Mouse (Mus musculus) skeletal muscle tissue, adult 2 months (tissue): ENCODE measurements at regions not wholly inside any gene's neighbourhood (a gene's known extent, or its start where the extent isn't known, plus 50 kb on each side); places are given as distances from the start of the nearest gene placed in this dataset.

Experiments used
- DNase-seq: peaks from one replicate; pipeline ENCODE4 v3.0.0-alpha.2; 2012; ENCODE audit warnings: low read depth, low spot score

DNA sequence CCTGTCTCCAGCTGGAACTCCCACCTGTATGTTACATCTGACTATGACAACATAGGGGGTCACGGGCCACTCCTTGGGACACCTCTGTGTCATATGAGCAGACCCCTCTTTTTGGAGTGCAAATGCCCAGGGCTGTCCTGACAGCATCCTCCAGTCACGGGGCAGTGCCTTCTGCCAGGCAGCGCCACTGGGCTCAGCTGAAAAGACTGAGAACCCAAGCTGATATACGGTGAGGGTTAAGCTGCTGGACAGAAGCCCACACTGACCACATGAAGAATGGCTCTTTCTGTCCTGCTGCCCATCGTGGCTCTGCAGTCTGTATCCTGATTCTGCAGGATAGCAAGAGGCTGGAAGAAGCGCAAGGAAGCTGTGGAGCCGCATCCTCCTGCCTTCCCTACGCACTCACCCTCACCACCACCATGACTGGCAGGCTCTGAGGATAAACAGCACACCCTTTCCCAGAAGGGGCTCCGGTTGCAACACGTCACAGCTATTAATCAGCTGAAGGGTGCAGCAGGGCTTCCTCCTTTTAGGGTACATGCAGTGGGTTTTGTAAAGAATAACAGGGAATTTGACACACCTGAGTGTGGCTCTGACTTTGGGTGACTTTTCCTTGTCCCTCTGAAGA is 93.9 kb upstream of the Arntl start:
- no peak for DNase-seq

DNA sequence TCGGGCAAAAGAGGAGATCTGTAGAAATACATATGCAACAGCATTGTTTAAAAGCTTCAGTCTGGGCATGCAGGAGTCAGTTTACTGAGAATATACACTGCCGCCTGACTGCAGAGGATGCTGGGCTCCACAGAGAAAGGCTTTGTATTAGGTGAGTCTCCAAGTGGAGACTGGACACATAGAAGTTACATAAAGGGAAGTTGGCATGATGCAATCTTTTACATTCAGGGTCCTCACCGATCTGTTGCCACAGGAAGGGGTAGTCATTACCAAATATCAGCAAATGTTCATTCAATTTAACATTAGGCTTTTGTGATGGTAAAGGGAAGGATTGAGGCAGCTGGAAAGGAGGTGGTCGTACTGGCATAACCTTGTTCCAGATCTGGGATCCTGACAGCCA is 89.7 kb upstream of the Arntl start:
- no peak for DNase-seq

DNA sequence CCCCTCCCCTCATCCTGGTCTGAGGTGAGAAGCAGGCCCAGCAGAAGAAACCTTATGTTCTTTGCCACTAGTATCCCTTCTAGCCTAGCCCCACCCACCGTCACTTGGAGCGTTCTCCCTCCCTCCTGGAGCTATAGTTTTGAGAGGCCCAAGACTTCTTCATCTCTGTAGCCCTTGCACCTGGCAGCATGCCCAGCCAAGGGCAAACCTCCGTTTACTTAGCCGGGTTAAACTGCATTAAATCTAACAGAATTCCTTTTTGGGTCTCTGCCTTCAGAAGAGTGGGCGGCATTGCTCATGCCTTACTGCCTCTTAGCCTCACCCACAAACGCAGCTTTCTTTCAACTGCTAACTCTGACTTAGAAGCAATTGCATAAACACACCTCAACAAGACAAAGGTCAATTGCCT is 85.3 kb upstream of the Arntl start:
- DNase-seq = no peak

DNA sequence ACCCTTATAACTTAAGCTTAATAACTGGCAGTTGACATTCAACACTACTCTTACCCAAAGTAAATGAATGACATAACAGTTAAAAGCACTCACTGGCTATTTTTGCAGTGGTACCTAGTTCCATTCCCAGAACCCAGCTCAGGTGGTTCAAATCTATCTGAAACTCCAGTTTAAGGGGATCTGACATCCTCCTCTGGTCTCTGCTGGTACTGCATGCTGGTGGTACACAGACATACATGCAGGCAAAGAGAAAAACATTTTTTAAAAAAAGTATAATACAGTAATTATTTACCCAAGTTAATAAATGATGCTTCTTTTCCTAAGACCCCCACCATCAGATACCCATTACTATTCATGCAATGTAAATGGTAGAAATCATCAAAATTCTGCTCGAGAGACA is 81.3 kb upstream of the Arntl start:
- no peak for DNase-seq

DNA sequence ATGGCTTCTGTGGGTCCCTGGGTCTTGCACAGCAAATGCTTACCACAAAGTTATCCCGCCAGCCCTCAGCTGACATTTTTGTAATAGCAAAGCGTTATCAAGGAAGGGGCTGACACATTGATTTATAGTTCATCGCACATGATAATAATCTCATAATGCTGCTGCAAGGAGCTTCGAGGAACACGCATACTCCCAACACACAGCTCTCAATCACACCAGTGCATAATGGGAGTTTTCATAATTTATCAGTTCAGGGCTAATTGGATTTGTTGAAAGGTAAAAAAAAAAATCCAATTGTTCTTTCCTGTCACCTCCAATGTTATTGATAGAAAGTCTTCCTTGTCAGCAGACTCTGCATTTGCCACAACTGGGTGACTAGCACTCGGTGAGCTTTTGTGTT is 76.7 kb upstream of the Arntl start:
- DNase-seq = no peak

DNA sequence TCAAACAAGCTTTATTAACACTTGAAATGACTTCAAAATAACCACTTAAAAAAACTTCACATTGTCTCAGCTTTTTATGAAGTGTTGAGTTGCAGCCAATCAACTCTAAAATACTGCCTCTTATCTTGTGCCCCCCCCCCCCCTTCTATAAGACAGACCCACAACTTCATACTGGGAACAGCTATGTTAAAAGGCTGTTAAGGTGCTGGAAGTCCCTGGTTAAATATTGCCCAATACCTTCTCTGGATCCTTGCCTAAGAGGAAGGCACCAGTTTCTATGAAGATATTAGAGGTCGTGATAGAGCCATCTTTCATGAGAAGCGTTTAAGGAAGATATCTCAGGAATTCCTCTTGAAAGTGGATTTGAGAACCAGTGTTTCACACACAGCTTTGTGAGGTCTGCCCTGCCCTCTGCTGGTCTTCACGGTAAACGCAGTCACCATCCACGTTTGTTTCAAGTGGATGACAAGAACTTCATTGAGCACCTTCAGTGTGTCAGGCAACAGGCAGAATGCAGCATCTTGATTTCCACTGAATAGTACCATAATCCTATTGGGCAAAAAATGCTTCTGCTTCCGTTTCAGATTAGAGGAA is 75.2 kb upstream of the Arntl start:
- peak; percentile 56 for DNase-seq

DNA sequence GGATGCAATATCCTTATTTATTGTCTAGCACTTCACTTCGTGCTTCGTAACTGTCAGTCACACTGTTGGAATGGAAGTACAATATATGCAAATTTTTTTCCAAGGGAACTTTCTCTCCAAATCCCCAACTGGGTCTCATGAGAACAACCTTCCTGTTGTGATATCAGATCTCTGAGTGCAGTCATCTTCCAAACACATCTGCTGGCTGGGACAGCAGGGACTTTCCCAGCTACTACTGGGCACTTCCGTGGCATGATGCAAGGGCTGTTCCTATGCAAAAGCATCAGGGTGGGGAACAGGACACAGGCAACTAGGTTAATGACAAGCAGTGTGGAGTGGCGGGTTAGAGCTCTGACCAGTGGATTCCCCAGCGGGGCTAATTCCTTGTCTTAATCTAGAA is 73.4 kb upstream of the Arntl start:
- DNase-seq = no peak

DNA sequence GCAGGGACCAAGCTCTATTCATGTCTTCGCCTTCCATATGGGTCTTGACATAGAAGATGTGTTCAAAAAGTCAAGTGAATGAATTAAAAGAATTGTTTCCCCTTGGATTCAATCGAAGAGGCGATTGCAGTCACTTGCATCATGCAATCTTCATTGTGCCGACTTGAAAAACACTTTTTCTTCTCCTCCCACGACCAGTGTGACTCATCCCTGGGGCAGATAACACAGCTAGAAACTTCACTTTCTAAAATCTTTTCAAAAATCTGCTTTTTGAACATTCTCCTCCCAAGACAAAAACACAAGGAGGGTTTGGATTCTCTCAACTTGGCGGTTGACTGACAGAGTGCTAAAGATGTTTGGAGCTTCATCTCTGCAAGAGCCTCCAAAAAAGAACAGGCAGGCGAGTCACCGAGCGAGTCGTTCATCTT is 67.2 kb upstream of the Arntl start:
- DNase-seq = peak; percentile 11

DNA sequence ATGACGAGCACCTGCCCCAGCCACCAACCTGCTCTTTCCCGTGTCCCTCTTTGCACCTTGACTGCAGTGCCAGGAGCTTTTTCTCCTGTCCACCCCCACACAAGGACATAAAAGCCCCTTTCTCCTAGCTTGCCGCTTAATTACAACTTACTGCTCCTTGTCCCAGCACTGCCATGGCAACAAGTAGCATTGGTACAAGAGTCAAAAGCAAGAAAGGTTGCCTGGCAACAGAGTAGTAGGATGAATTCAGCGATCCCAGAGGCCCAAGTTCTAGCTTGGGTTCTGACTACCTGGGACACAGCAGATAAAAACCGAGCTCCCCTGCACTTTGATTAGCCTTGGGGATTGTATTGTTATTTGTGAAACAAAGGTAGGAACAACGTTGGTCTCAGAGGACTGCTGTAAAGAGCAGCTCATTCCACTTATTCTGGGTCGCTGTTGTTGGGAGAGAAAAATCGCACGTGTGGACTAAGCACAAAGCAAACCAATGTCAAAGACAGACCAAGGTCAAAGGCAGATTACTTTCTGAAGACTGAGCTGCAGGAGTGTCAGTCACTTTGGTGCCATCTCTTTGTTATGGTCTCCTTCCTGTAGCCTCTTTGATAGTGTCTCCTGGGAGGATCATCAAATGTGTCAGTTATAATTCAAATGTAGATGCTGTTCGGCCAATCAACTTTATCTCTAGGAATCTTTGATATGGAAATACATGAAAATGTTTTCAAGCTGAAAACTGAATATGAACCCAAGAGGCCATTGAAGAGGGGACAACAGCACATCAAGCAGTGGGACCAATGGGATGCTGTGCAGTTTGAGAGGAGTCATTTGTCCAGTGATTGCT is 65.2 kb upstream of the Arntl start:
- no peak for DNase-seq

DNA sequence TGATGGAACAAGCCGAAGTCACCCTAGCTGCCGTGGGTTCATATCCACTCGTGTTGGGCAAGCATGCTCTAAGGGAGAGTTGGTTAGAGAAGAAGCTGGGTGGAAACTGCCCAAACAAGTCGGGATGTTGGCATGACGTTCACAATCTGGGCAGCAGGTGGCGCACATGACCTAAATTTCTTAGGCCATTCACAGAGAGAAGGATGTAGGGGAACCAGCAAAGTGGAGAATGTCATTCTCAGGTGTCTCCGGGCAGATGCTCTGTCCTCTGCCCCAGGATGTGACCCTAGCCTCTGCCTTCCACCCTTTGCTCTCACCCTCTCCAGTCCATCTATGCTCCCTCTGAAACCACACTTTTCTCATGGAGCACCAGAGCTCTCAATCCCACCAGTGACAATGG is 63.7 kb upstream of the Arntl start:
- DNase-seq = peak; percentile 72

DNA sequence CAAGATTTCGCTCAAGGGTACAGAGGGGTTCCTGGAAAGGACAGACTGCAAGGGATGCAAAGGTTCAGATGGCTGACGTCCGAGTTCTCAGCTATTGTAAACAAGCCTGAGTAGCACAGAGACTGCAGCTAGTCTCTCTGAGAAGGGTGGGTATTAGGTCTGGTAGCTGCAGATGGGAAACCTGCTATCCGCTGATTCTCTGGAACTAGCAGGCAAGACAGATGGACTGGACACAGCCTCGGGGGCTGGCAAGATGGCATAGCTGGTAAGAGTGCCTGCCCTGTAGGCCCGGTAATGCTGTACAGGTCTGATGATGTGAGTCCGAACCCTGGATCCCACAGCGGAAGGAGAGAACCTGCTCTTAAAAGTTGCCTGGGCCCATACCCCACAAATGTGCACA is 62.2 kb upstream of the Arntl start:
- no peak for DNase-seq

DNA sequence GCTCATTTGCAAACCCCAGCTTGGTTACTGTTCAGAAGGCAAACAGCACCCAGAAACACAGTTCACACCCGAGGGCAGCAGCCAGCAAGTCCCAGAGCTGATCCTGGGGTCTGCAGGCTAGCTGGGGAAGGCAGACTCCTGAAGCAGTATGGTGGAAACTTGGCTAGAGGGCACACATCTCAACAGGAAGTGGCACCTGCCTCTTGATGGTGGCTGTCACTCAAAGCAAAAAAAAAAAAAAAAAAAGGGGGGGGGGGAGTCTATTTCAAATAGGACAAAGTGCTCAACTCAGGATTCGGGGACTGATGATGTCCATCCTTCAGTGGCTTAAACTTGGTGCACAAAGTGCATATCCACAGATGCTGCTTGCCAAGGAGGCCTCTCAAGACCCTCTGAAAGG is 61.2 kb upstream of the Arntl start:
- no peak for DNase-seq

DNA sequence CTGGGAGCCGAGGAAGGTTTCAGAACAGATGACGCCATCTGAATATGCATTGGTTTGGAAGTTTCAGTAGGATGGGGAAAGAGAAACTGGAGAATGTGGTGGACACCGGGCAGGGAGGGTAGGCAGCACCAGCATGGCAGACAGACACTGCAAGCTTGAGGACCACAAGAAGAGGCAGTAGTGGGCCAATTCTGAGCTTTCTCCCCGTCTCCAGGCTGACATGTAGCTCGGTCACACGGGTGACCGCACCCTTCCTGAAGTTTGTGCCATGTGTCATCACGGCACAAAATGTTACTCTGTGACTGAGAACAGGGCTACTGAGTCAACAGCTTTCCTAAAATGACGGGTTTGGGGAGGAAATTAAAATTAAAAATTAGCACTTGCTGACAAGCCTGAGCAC is 60.7 kb upstream of the Arntl start:
- DNase-seq = no peak

DNA sequence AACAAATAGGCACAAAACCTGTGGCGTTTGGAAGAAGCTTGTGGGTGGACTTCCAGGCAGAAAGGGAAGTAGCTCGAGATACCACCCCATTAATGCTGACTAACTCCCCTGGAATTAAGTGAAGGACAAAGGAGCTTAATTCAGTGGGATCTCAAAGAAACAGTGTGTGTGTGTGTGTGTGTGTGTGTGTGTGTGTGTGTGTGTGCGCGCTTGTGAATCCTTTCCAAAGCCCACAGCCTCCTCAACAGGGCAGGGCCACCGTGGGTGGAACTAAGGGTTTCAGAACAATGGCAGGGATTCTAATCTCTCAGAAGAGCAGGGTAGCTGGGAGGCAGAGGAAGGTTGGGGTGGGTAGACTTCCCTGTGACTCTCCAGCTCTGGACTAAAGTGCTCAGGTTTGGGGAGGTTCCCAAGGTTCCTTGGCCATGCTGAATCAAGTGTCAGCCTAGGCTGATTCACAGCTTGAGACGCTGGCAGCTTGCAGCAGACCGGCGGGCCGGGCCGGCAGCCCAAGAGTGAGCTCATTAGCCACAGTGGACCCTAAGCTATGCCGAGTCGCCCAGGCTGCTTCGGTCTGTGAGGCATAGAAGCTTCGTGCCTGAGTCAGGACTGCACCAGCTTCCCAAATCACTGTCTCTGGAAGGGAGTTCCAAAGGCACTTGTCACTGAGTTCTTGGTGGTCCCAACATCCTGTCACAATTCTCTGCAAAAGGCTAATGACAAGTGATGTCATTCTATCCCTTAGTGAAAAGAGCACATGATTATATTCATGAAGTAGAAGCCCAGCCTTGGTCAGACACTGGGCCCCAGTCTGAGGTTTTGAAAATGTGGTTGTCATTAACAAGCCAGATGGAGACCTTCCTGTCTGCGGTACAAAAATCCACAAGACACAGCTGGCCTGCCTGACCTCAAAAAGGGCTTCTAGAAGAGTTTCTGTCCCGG is 59.6 kb upstream of the Arntl start:
- peak; percentile 77 for DNase-seq

DNA sequence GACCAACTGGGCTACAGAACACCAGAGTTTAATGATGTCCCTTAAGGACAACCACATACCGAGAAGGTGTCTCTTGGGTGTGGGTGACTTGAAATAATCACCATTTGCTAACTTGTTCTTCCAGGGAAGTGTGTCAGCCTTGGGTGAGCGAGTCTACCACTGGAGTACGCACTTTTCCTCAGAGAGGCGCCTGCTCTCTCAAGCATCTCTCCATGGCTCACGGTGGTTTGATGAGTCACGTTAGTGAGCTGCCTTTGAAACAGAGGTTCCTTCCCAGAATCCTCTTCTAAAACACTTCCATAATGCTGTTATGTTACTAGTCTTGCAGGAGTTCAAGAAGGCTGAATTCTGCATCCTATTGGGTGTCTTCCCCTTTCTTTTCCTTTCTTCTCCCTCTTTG is 58.6 kb upstream of the Arntl start:
- no peak for DNase-seq

DNA sequence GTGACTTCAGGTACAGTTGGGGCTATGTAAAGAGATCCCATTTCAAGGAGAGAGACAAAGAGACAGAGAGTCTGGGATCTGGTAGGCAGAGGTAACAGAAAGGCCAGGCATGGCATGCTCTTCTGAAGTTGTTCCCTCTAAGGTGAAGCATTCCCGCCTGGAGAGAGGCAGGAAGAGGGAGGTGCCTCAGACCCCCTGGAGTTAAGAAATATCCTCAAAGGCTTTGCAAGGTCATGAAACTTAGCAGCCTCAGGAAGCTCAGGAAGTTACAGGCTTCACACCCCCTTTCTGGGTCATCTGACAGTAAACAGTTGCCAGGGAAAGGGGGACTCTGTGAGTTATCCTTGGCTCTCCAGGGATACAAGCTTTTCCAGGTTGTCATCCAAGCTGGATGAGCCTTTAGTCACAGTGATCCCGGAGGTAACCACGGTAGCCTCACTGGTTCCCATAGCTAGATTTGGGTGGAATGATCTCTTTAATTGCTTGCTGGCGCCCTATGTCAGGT is 57.2 kb upstream of the Arntl start:
- no peak for DNase-seq

DNA sequence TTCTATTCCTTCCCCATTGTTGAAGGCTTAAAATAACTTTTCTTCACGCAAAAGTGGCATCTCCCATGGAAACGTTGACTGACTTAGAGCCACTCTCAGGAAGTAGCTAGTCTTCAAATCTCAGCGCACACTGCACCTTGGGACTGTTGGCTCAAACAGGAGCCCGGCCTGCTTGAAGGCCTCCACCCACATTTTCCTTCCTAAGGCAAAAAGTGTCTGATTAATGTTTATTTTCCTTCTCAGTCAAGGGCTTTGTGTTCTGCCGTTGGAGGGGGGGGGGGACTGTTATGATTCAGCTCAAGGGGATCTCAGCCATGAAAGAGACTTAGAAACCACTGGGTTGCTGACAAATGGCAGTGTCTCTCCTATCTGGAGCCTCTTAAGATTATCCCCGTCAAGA is 56.5 kb upstream of the Arntl start:
- DNase-seq = no peak

DNA sequence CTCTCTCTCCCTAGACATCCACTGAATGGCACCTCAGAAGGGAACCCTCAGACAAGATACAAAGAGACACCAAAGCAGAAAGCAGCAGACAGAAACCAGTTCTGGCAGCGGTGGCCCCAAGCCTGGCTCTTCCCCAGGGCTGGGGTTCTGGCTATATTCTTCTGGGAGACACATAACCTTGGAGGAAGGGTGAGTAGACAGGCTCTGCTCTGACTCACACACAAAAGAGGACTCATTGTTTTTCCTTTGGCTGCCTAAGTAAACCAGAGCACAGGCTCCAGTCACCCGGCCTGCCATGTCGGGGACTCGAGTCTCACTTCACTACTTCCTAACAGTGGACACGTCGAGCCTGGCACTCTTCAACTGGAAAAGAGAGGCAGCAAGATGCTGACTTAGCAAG is 55.8 kb upstream of the Arntl start:
- DNase-seq = no peak

DNA sequence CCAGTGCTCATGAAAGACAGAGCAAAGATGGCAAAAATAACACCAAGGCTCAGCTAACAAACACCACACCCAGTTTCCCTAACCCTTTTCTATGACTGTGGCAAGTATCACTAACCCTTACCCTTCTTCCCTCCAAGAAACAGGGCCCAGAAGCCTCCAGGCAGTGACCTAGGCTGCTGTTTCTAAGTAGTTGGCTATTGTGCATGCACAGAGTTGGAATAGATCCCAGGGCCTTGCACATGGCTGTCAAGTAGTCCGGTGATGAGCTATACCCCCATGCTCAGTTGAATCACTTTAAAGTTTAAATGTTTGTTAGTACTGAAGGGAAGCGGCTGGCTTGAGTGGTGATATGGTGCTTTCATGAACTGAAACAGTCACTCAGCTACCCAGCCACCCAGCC is 53.9 kb upstream of the Arntl start:
- DNase-seq = no peak

DNA sequence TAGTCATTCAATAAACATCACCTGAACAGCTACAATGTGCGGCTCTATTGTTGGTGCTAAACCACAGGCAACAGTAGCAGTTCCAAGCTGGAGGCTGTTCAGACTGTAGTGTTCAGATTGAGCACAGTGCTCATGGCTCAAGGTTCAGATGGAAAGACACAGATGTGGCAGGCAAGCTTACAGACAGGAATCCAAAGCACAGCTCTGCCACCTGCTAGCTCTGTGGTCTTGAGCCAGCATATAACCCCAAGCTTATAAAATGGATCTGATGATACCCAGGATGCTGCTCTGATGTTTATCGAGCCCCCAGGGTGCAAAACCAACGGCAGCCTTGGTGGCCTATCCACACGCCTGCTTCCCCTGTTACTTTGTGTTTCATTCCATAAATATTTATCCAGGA is 53.2 kb upstream of the Arntl start:
- DNase-seq = no peak

DNA sequence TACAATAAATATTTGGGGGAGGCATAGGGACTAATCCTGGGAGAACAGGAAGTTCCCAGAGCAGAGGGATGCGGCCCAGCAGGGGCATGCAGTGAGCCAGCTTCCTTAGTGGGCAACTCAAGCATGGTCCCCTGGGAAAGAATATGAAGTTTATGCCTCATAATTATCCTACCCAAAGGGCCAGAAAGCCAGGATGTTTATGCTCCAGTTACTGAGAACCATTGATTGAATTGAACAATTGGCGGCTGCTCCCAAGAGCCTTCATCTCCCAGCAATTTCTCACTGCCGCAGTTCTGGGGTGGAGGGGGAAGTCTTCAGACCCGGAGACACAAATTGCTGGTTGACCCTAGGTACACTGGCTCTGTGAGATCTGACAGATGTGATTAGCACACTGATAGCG is 50.9 kb upstream of the Arntl start:
- DNase-seq = no peak
